8 mouse cellular contexts compared by ENCODE assay signal in the genomic region with DNA sequence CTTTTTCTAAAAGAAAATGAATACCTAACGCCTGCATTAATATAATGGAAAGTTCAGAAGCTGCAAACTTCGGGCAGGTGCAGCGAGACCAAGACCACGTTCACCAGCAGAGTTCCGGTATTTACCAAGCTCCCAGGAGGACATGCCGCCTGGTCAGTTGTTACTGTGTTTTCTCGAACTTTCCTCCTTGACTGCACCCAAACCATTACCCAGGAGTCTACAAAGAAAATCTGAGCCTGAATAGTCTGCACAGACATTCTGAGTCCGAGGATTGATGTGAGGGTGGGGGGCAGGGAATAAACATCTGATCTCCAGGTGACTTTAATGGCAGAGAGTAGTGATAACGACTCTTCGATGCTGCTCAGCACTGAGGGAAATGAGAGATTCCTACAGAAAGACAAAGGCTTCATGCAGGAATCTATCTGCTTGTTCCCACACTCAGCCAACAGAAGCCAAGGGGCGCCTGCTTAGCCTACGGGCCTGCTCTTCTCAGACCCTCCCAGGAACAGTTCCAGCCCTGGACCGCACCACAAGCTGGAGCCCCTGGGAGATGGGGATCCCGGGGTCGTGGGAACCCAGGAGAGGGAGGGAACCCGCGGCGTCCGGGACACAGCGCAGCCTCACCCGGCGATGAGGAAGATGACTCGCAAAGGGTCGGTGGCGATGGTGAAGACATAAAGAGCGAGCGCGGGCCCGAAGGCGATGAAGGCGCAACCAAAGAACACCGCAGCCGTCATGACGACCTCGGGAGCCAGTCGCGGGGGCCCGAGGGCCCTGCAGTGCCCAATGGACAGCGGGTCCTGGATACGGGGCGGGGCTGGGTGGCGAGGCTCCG. TPM values are rescaled to one million over a fixed set of nuclear protein-coding genes. Genes with fewer than 3 reads are reported as not detected.
DNase-seq lines count a peak whose midpoint lies in the region; ATAC-seq and TF ChIP-seq lines count a peak whose summit lies in the region.

No protein-coding gene starts in this region.

- H3K27ac ChIP-seq in embryonic facial prominence, embryonic 11.5 days (replicated peaks; ENCODE audit: low read depth, low read length) = 0 out of 2 replicates have a peak overlapping the region, but pooled peaks have one; percentile 8
- H3K27ac ChIP-seq in intestine, postnatal 0 days (ENCODE audit: low read depth, low read length) = peak overlapping the region; percentile 86
- H3K27ac ChIP-seq in neural tube, embryonic 13.5 days (replicated peaks) = peak overlapping the region; percentile 94

- WGBS in embryonic facial prominence, embryonic 11.5 days = under 1% methylated on average over 43 of the region's 43 CpGs
- 1% methylated on average over 43 of the region's 43 CpGs for WGBS in intestine, postnatal 0 days
- 2% methylated on average over 43 of the region's 43 CpGs for WGBS in neural tube, embryonic 13.5 days

- no peak for TF ChIP-seq CTCF in intestine, postnatal 0 days (IDR thresholded peaks at IDR 0.05; ENCODE audit: low read depth)

- DNase-seq in 3T3-L1 (ENCODE audit: low read depth, low spot score) = peak; percentile 44
- no peak for DNase-seq in embryonic facial prominence, embryonic 11.5 days (ENCODE audit: low spot score)
- no peak for DNase-seq in left cerebral cortex, postnatal 4 days

- intact Hi-C loops in left cerebral cortex, postnatal 4 days (cut with DNase I) = no loop called here

- H3K4me1 ChIP-seq in erythroblast, embryonic 14.5 days (ENCODE audit: control insufficient read depth) = peaks cover 27% of the 10 kb centered on the region
- no peaks in the 10 kb centered on the region for H3K4me1 ChIP-seq in embryonic facial prominence, embryonic 11.5 days (ENCODE audit: control insufficient read depth, insufficient read depth, low read length)
- peaks cover 4% of the 10 kb centered on the region; the same call in 1 of the 2 replicates for H3K4me1 ChIP-seq in intestine, postnatal 0 days (replicated peaks; ENCODE audit: control insufficient read depth, insufficient read depth, low read length)
- peaks cover 21% of the 10 kb centered on the region for H3K4me1 ChIP-seq in neural tube, embryonic 13.5 days (replicated peaks)

- no peaks in the 10 kb centered on the region for H3K36me3 ChIP-seq in erythroblast, embryonic 14.5 days (ENCODE audit: control insufficient read depth)
- no peaks in the 10 kb centered on the region for H3K36me3 ChIP-seq in embryonic facial prominence, embryonic 11.5 days (replicated peaks; ENCODE audit: control insufficient read depth, insufficient read depth, low read depth, low read length)
- peaks cover 2% of the 10 kb centered on the region; the same call in 1 of the 2 replicates for H3K36me3 ChIP-seq in intestine, postnatal 0 days (ENCODE audit: control insufficient read depth, insufficient read depth)
- peaks cover 7% of the 10 kb centered on the region for H3K36me3 ChIP-seq in neural tube, embryonic 13.5 days

- H3K9me3 ChIP-seq in erythroblast, embryonic 14.5 days (ENCODE audit: control insufficient read depth, low read length) = no peaks in the 10 kb centered on the region
- no peaks in the 10 kb centered on the region for H3K9me3 ChIP-seq in embryonic facial prominence, embryonic 11.5 days (replicated peaks; ENCODE audit: control insufficient read depth, low read length)
- H3K9me3 ChIP-seq in intestine, postnatal 0 days (ENCODE audit: control insufficient read depth) = no peaks in the 10 kb centered on the region
- no peaks in the 10 kb centered on the region for H3K9me3 ChIP-seq in neural tube, embryonic 13.5 days

- H3K4me3 ChIP-seq in erythroblast, embryonic 14.5 days (replicated peaks) = peak overlapping the region; percentile 81
- H3K4me3 ChIP-seq in embryonic facial prominence, embryonic 11.5 days (ENCODE audit: low read depth, low read length) = peak overlapping the region; percentile 60
- H3K4me3 ChIP-seq in intestine, postnatal 0 days (ENCODE audit: low read depth, low read length) = peak overlapping the region; percentile 72
- H3K4me3 ChIP-seq in neural tube, embryonic 13.5 days = peak overlapping the region; percentile 75

- peak overlapping the region; percentile 71 for H3K4me2 ChIP-seq in embryonic facial prominence, embryonic 11.5 days (ENCODE audit: low read depth, low read length)
- H3K4me2 ChIP-seq in intestine, postnatal 0 days (replicated peaks; ENCODE audit: low read depth) = peak overlapping the region; percentile 96
- H3K4me2 ChIP-seq in neural tube, embryonic 13.5 days = peak overlapping the region; percentile 82

- H3K9ac ChIP-seq in embryonic facial prominence, embryonic 11.5 days (replicated peaks; ENCODE audit: low read length) = peak overlapping the region; percentile 73
- H3K9ac ChIP-seq in intestine, postnatal 0 days (ENCODE audit: low read depth, low read length) = peak overlapping the region; percentile 56
- peak overlapping the region; percentile 93 for H3K9ac ChIP-seq in neural tube, embryonic 13.5 days

- peaks cover 34% of the 10 kb centered on the region for H3K27me3 ChIP-seq in erythroblast, embryonic 14.5 days (ENCODE audit: control insufficient read depth)
- H3K27me3 ChIP-seq in embryonic facial prominence, embryonic 11.5 days (ENCODE audit: control insufficient read depth, insufficient read depth, low read length) = no peaks in the 10 kb centered on the region
- no peaks in the 10 kb centered on the region for H3K27me3 ChIP-seq in intestine, postnatal 0 days (replicated peaks; ENCODE audit: control insufficient read depth, insufficient read depth, low read length)
- H3K27me3 ChIP-seq in neural tube, embryonic 13.5 days = no peaks in the 10 kb centered on the region

- no peak for ATAC-seq in erythroblast, adult 5-6 weeks (replicated peaks; ENCODE audit: low FRiP score, poor library complexity, severe bottlenecking)
- peak; percentile 97 for ATAC-seq in embryonic facial prominence, embryonic 11.5 days (replicated peaks; ENCODE audit: insufficient number of reproducible peaks, low FRiP score, low TSS enrichment, low read depth)
- ATAC-seq in intestine, postnatal 0 days = peak; percentile 5; the same call in 1 of the 2 replicates
- ATAC-seq in neural tube, embryonic 13.5 days (ENCODE audit: low read depth) = peak; percentile 76
- no peak for ATAC-seq in monocyte, adult 5-6 weeks (replicated peaks; ENCODE audit: insufficient number of reproducible peaks, low FRiP score, low TSS enrichment, poor library complexity, severe bottlenecking)

RNA-seq across cellular contexts. Expression of a gene that starts 0.4 kb away (rescaled TPM):
- polyA plus RNA-seq in erythroblast, embryonic 14.5 days (2012) = 0.01 TPM in 1 of 2 replicates, not detected in the other
- total RNA-seq in erythroblast, adult 5-6 weeks (2015; ENCODE audit: low replicate concordance) = 3.6 and 4.6 TPM in 2 replicates
- total RNA-seq in erythroblast, adult 5-6 weeks (2017; ENCODE audit: low replicate concordance) = 1.2 and 2.2 TPM in 2 replicates
- 12.7 and 13.3 TPM in 2 replicates for polyA plus RNA-seq in embryonic facial prominence, embryonic 11.5 days (2014; fragmentation: Nextera tagmentation; extraction: Ambion mirVana)
- 11.1 and 11.8 TPM in 2 replicates for polyA plus RNA-seq in intestine, postnatal 0 days (2015; fragmentation: Nextera tagmentation; extraction: Ambion mirVana)
- 20.0 and 22.0 TPM in 2 replicates for polyA plus RNA-seq in neural tube, embryonic 13.5 days (2015; fragmentation: Nextera tagmentation; extraction: Ambion mirVana)
- 3.6 to 6.5 TPM (median 5.0 TPM) in 3 replicates for total RNA-seq in monocyte, adult 5-6 weeks (2017)
- total RNA-seq in left cerebral cortex, postnatal 4 days (2021) = 10 to 100 TPM; 28.6 to 33.2 TPM

RNA-seq across cellular contexts. Expression of a gene that starts 2.0 kb away (rescaled TPM):
- not detected in 2 replicates for polyA plus RNA-seq in erythroblast, embryonic 14.5 days (2012)
- not detected in 2 replicates for total RNA-seq in erythroblast, adult 5-6 weeks (2015; ENCODE audit: low replicate concordance)
- 0.42 and 0.68 TPM in 2 replicates for total RNA-seq in erythroblast, adult 5-6 weeks (2017; ENCODE audit: low replicate concordance)
- polyA plus RNA-seq in embryonic facial prominence, embryonic 11.5 days (2014; fragmentation: Nextera tagmentation; extraction: Ambion mirVana) = 0.10 and 0.11 TPM in 2 replicates
- polyA plus RNA-seq in intestine, postnatal 0 days (2015; fragmentation: Nextera tagmentation; extraction: Ambion mirVana) = 0.05 and 0.18 TPM in 2 replicates
- 0.29 and 0.70 TPM in 2 replicates for polyA plus RNA-seq in neural tube, embryonic 13.5 days (2015; fragmentation: Nextera tagmentation; extraction: Ambion mirVana)
- not detected in 3 replicates for total RNA-seq in monocyte, adult 5-6 weeks (2017)
- total RNA-seq in left cerebral cortex, postnatal 4 days (2021) = under 1 TPM; 0.42 to 0.44 TPM

RNA-seq across cellular contexts. Expression of a gene that starts 39.7 kb away (rescaled TPM):
- polyA plus RNA-seq in erythroblast, embryonic 14.5 days (2012) = 0.01 TPM in 1 of 2 replicates, not detected in the other
- 3.3 and 5.6 TPM in 2 replicates for total RNA-seq in erythroblast, adult 5-6 weeks (2015; ENCODE audit: low replicate concordance)
- total RNA-seq in erythroblast, adult 5-6 weeks (2017; ENCODE audit: low replicate concordance) = 0.84 and 3.2 TPM in 2 replicates
- polyA plus RNA-seq in embryonic facial prominence, embryonic 11.5 days (2014; fragmentation: Nextera tagmentation; extraction: Ambion mirVana) = 1.8 and 3.1 TPM in 2 replicates
- polyA plus RNA-seq in intestine, postnatal 0 days (2015; fragmentation: Nextera tagmentation; extraction: Ambion mirVana) = 36.8 and 44.0 TPM in 2 replicates
- 2.7 and 5.3 TPM in 2 replicates for polyA plus RNA-seq in neural tube, embryonic 13.5 days (2015; fragmentation: Nextera tagmentation; extraction: Ambion mirVana)
- total RNA-seq in monocyte, adult 5-6 weeks (2017) = 1.9 to 9.5 TPM (median 3.2 TPM) in 3 replicates
- total RNA-seq in left cerebral cortex, postnatal 4 days (2021) = 1 to 10 TPM; 4.6 to 4.8 TPM

Comparison
In these comparisons a context has a peak if more than half of its experiments do, and no peak if none do; other contexts are left out.
1. ATAC-seq: peak in embryonic facial prominence, embryonic 11.5 days (single experiment), intestine, postnatal 0 days (single experiment) and neural tube, embryonic 13.5 days (single experiment); none in erythroblast, adult 5-6 weeks (single experiment) and monocyte, adult 5-6 weeks (single experiment).
2. H3K27ac ChIP-seq: peak in every context shown above with its lines; median percentile 94 in neural tube, embryonic 13.5 days; 86 in intestine, postnatal 0 days; 8 in embryonic facial prominence, embryonic 11.5 days.
3. RNA of a gene that starts 0.4 kb away (polyA plus RNA-seq): 20.0 to 22.0 TPM in neural tube, embryonic 13.5 days, 12.7 to 13.3 TPM in embryonic facial prominence, embryonic 11.5 days and 11.1 to 11.8 TPM in intestine, postnatal 0 days; 0.01 TPM in erythroblast, embryonic 14.5 days; every median in the first group is over 10 times any median in the second.
4. Peak in every context shown above with its lines, with median percentiles within 50 percentile points of each other: H3K4me3 ChIP-seq, H3K4me2 ChIP-seq and H3K9ac ChIP-seq.